Mouse (Mus musculus): Measurements from ENCODE around the gene Pgk2.
"Not testable (repeated sequence)": the region's sequence is repeated elsewhere in the genome, so short reads cannot be mapped to it uniquely, and the experiment has no call there.

Pgk2 gene

DNA sequence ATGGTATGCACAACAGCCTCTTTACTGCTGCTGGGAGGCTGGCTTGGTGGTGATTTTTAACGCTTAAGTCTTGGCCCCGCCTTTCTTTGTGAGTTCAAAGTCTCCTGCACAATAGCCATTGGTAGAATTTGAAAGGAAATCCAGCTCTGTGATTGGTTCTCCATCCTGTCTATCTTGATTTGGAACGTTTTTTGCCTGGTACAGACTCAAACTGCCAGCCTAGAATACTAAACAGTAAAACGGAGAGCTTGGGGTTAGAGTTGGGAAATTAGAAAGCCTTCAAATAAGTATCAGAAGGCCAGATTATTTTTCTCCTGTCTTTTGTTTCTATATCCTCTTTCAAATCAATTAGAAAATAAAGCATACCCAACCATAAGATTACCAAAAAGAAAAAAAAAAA is at the start of gene Pgk2:
Pgk2 (minus strand) TSS at position 101 of the 400 bp plus-strand sequence.
- no peak for DNase-seq (ENCODE audit: low spot score in 2 of 2)

DNA sequence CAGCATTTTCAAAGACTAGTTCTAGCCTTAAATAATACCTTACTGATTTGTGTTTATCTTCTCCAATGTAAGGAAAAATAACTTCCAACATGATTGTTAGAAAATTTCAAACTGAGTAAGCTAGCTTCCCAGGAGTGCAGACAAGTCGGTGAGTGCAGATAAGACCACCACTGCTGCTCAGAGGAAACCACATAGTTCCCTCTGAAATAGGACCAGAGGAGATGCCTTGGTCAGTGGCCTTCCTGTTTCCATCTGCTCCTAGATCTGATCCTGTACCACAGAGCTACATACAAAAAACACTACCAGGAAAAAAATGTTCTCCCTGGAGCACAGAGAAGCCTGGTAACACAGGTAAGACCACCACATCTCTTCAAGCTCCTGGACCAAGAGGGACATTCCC is 44.0 kb upstream of the Pgk2 start:
- DNase-seq (ENCODE audit: low spot score in 2 of 2) = no peak

DNA sequence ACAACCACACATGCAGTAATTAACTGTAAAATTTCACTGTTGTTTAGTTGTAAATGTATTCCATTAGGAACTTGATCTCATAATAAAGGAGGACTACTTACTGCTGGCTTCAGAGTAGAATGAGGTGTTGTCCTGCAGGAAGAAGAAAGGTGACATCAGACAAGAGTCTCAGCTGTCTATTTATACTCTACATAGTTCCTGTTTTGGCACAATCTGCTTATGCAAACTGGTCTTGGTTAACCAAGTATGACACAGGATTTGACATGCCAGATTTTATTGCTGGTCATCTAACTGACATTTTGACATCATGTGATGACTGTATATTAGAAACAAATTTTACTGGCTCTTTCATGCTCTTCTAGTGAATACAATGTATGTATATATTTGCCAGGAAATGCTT is 33.7 kb upstream of the Pgk2 start, which contains the start of gene Crisp3:
Crisp3 (minus strand) TSS at position 154 of the 400 bp plus-strand sequence.
- no peak for DNase-seq (ENCODE audit: low spot score in 2 of 2)

DNA sequence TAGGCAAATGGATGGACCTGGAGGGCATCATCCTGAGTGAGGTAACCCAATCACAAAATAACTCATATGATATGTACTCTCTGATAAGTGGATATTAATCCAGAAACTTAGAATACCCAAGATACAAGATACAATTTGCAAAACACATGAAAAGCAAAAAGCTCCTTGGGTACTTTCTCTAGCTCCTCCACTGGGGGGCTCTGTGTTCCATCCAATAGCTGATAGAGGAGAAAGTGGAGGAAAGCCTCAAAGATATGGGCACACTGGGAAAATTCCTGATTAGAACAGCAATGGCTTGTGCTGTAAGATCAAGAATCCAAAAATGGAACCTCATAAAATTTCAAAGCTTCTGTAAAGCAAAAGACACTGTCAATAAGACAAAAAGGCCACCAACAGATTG is 6.6 kb downstream of the Pgk2 start:
- DNase-seq (ENCODE audit: low spot score in 2 of 2) = not testable (repeated sequence)

DNA sequence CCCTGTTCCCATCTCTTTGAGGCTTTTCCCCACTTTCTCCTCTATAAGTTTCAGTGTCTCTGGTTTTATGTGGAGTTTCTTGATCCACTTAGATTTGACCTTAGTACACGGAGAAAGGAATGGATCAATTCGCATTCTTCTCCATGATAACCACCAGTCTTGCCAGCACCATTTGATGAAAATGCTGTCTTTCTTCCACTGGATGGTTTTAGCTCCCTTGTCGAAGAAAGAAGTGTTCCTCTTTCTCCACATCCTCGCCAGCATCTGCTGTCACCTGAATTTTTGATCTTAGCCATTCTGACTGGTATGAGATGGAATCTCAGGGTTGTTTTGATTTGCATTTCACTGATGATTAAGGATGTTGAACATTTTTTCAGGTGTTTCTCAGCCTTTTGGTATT is 18.2 kb downstream of the Pgk2 start:
- not testable (repeated sequence) for DNase-seq (ENCODE audit: low spot score in 2 of 2)

DNA sequence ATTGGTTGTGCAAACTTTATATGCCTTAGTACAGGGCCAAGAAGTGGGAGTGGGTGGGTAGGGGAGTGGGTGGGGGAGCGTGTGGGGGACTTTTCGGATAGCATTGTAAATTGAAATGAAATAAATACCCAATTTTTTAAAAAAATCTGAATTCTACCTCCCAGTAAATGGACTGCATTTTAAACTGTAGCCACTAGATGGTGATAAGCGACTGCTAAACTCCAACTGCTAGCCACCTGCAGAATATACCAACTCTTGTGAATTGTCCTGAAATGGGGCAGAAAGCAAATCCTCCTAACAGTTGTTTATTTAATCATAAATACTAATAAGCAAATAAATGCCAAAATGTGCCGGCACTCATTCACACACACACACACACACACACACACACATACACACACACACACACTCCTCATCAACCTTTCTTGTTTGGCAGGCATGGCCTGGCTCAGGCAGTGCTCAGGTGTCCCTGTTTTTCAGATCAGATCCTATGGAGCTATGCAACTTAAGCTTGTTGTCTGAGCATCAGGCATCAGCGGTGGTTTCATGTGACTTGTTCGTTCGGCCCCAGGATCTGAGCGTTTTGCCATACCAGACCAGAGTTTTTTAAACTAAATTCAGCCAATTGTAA is 50.6 kb downstream of the Pgk2 start:
- DNase-seq (ENCODE audit: low spot score in 2 of 2) = not testable (repeated sequence)
